Mouse (Mus musculus): Measurements from ENCODE around the gene Cox8a. TPM values are rescaled to one million over a fixed set of nuclear protein-coding genes. Genes with fewer than 3 reads are reported as not detected.

Cox8a gene
- 508 and 528 TPM in 2 replicates for polyA plus RNA-seq (2012; rRNA removed)

DNA sequence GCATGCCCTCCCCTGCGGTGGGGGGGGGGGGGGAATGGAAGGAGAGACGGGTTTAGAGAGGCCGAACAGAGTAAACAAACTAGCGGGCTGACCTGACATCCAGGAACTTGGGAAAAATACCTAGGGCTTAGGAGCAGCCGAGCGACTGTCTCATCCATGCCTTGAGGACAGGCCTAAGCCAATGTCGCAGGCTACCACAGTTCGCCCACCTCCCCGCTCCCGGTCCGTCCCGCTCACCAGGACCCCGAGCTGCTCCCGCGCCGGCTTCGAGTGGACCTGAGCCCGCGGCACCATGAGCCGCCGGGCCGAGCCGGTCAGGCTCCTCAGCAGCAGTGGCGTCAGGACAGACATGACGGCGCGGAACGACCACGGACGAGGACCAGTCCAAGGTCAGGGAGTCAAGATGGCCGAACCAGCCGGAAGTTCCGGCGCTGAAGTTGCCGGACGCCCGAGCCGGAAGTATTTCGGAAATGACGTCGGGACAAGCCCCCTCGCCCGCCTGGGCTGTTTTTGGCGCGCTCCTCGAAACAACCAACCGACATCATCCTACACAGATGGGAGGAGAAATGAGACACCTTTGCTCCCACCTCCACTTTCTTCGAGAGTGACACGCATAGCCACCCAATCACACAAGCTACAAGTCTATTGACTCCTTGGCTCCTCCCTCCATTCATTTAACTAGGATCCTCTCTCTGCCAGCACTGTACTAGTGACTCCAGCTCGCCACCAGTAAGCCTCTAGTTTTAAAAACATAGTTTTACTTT lies at the start of gene Cox8a:
Gene Cox8a (minus strand): TSS at position 455 of the 764 bp plus-strand sequence.
- peak; percentile 84 for DNase-seq (ENCODE audit: low spot score)

DNA sequence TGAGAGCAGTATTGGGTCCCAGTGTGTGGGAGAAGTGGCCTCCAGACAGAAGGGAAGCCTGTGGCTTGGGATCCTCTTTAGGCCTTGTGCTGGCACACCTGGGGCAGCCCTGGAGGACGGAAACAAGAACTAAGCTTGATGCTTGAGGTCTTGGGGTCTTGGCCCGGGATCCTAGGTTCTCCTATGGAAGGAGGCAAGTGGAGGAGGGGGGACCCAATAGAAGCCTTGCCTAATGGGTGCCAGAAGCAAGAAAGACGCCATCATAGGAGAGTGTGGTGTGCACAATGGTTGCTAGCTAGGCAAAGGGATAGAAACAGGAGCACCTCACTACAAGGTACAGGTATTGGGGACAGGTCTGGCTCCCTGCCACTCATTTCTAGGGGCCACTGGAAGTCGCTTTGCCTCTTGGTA lies 49.0 kb upstream of the Cox8a start:
- DNase-seq (ENCODE audit: low spot score) = no peak

DNA sequence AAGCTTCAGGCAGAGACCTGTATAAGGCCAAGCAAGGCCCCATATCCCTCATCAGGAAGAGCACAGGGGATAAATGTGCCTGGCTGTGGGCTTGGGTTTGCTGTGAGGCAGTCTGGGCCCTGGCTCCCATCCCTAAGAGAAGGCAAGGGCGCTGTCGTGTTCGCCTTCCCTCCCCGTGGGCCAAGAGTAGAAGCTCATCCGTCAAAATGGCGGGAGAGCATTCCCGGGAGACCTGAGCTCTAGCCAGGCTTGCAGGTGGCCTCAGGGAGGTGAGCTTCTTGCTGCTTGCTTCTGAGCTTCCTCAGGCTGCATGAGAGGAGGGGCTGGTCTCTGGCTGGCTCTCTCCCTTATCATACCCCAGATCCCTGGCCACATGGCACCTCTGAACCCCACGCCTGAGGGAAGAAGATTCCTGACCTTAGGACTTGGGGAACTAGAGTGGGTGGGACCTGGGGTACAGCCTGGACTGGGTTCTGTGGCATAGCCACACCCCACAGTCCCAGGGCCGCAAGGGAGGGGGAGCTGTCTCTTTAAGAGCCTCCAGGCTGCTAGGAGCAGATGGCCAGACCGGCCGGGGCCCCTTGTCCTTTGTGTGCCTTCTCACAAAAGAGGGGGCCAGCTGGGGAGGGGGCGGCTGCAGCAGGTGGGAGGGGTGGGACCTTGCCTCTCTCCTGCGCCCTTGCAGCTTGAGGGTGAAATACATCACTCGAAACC lies 48.2 kb upstream of the Cox8a start:
- DNase-seq (ENCODE audit: low spot score) = no peak

DNA sequence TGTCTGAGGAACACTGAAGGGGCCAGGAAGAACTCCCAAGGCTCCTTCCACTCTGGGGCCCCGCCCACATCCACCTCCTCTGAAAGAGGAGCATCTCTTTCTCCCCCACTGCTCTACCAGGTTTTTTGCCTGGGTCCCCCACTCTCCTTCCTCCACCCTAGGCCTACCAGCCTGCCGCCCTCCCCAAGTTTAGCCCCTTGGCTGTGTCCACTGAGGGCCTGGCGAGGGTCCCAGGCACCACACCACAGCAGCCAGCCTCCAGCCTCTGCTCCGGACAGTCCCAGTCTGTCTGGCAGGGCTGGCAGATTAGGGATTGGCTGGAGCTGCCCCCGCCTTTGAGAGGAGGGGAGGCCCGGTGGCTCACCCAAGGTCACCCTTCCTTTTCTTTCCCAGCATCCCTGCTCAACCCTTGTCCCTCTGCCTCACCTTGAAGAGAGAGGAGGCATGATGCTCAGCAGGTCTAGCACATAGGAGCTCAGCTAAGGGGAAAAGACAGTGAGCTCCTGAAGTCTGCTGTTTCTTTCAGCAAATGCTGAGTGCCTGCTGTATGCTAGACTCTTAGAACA lies 47.4 kb upstream of the Cox8a start:
- no peak for DNase-seq (ENCODE audit: low spot score)

DNA sequence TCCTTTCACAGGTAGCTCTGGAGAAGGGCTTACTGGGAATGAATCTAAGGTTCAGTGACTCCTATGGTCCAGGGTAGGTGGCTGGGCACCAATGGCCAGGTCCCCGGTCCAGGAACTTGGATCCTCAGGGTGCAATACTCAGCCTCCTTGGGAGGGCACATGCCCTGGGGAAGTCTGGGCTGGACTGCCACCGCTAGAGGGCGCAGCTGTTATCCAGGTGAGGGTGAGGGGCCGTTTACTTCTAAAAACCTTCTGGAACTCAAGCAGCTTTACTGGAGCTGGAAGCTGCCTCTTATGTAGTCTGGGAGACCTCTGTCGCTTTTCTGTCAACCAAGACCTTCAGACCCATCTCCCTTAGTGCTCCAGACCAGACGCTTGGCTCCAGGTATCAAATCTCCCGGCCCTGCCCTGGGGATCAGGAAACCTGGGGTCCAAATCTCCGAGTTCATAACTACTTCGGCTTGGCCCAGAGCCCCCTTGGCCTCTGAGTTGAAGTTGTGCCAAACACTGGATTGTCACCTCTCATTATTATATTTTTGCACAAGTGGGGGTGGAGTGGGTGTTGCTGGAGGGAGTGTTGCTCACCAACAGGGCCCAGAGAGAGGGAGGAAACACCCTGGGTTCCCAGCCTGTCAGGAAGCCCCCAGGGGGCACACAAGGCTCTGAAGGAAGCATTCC lies 46.8 kb upstream of the Cox8a start:
- peak; percentile 76 for DNase-seq (ENCODE audit: low spot score)

DNA sequence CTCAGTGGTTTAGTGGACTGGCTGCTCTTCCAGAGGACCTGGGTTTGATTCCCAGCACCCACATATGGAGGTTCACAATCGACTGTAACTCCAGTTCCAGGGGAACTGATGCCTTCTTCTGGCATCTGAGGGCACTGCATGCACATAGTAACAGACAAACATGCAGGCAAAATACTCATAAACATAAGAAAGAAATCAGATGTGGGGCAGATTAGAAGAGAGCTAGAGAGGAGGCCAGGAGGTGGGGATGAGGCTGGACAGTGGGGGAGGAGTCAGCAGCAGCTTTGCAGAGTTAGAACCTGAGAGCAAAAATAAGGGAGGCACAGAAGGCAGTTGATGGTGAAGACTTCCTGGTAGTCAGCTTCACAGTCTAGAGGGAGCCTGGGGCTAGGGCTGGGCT lies 45.2 kb upstream of the Cox8a start:
- DNase-seq (ENCODE audit: low spot score) = no peak

DNA sequence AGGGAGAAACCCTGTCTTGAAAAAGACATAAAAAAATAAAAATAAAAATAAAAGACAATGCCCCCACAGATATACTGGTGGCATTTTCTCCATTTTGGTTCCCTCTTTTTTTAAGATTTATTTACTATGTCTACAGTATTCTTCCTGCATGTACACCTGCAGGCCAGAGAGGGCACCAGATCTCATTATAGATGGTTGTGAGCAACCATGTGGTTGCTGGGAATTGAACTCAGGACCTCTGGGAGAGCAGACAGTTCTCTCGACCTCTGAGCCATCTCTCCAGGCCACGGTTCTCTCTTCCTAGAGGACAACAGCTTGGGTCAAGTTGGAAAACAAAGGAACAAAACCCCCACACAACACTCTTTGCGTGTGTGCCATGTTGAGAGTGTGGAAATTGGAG lies 44.5 kb upstream of the Cox8a start:
- DNase-seq (ENCODE audit: low spot score) = no peak

DNA sequence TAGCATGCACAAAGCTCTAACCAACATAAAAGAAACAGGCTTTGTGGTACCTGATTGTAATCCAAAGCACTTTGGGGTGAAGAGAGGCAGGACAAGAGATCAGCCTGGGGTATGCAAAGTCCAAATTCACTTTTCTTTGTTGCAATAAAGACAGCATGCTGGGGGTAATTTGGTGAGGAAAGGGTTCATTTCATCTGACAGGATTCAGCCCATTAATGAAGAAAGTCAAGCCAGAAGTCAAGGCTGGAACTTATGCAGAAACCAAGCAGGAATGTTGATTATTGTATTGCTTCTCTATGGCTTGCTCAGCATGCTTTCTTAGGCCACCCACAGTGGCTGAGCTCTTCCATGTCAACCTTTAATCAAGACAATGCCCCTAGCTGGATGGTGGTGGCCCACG lies 44.1 kb upstream of the Cox8a start:
- no peak for DNase-seq (ENCODE audit: low spot score)

DNA sequence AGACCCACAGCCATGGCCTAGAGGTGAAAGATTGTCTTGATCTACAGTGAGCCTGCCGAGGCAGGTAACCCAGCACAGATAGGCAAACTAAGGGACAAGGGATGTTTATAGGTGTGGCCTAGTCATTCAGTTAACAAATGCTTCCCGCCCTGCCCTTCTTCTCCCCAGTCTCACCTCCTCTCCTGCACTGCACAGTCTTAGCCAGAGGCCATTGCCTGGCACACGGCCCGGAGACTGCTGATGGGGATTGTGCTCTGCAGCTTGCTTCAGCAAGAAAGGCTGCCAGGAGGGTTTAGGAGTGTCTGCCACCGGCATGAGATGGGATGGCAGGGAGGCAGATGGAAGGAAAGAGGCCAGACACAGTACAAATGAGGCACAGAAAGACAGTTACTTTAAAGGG lies 40.5 kb upstream of the Cox8a start:
- no peak for DNase-seq (ENCODE audit: low spot score)

DNA sequence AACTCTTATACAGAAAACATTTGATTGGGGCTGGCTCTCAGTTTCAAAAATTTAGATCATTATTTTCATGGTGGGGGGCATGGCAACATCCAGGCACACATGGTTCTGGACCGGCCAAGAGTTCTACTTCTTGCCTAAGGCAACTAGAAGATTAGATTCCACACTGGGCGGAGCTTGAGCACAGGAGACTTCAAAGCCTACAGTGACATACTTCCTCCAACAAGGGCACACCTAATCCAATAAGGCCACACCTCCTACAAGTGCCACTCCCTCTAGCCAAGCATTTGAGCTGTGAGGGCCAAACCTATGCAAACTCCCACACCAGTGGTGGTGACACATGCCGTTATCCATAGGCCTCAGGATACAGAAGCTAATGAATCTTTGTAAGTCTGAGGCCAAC lies 28.6 kb upstream of the Cox8a start:
- no peak for DNase-seq (ENCODE audit: low spot score)

DNA sequence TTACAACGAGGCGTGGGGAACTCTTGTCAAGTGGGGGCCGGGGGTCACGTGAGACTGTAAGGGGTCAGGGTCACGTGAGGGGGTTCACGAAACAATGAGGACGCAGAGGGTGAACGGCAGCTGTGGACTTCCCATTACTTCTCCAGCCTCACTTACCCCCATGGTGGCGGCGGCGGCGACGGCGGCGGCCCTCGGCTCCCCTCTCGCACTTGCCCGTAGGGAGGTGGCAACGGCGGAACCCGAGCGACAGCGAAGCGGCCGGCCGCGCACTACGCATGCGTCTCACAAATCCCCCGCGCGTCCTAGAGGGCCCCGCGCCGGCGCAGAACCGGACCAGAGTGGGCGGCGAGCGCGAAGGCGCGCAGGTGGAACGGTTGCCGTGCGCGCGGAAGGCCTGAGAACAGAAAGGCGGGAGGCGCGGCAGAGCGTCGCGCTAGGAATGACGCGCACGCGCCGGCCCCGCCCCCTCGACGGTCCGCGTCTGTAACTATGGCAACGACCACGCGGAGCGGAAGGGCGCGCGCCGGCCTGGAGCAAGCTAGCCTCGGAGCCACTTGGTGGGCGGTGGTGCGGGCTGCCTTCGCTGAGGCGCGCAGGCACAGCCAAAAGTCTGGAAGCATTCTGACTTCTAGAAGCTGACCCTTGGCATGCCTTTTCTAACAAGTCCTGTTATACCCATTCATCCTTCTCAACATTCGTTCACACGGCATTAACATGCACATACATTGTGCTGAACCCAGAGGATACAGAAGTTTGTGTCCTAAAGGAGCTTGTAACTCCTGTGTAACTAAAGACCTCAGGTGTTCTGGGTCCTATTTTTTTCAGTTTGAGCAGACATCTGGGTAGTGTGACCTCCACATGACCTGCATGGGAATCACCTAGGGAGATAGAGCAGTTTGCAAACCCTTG lies 23.6 kb upstream of the Cox8a start, which contains the start of gene Naa40:
Gene Naa40 (minus strand): TSS at position 402 of the 909 bp plus-strand sequence.
- peak; percentile 79 for DNase-seq (ENCODE audit: low spot score)

DNA sequence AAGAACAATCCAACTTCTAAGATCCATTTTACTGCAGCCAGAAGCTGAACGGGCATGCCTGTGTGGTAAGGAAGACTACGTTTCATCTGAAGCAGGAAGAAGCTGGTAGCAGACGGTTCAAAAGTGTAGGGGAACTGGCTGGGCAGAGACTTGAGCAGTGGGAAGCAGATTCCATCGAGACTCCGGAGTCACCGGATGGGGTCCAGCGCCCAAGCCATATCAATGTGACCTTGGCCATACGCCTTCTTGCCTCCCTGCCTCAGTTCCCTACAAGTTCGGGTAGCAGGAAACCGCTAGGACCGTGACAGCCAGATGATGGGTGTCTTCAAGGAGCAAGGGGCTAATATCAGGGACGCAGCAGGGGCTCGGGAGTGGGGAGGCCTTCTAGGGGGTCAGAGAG lies 22.9 kb upstream of the Cox8a start:
- DNase-seq (ENCODE audit: low spot score) = no peak

DNA sequence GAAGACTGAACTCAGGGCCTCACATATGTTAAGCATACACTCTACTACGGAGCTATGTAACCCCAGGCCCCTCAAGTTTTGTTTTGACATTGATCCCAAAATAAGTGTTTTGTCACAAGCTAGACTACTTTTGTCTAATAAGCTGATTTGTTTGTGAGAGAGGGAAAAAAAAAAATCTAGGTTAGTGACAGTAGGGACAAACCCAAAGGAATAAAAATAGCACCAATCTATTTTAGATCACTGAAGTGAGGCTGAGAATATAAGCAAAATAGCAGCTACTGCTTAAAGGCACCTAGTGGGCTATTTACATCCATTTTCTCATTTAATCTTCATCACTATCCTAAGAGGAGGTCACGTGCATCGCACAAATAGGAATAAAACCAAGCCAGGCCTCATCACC lies 22.2 kb upstream of the Cox8a start:
- DNase-seq (ENCODE audit: low spot score) = no peak

DNA sequence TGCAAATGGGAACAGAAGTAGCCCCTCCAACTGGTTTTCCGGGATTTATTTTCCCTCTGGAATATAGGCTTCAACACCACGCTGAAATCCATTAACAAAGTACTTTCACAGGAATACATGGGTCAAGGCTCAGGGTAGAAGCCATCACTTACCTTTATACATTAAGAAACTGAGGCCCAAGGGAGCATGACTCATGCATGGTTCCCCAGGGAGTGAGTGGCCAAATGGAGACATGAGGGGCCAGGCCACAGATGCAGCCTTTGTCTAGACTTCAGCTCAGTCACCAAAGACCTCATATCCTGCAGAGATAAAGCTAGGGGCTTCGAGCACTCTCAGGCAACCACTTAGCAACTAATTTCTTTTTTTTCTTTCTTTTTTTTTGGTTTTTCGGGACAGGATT lies 19.3 kb upstream of the Cox8a start:
- no peak for DNase-seq (ENCODE audit: low spot score)

DNA sequence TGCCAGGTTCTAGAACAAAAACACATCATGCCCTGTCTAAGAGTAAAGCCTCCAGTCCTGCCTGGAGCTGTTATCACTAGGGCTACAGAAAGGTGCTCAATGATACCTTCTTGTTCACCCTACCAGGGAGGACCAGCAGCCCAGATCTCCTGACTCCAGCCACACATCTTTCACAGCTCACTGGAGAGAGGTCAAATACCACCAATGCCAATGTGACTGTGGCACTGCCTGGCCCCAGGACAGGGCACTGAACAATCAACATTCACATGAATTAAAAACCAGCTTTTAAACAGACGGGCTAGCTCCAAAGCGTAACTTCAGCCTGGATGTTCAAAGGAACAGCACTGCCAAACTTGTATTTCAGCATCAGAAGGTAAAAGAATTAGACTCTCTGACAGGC lies 18.6 kb upstream of the Cox8a start:
- no peak for DNase-seq (ENCODE audit: low spot score)

DNA sequence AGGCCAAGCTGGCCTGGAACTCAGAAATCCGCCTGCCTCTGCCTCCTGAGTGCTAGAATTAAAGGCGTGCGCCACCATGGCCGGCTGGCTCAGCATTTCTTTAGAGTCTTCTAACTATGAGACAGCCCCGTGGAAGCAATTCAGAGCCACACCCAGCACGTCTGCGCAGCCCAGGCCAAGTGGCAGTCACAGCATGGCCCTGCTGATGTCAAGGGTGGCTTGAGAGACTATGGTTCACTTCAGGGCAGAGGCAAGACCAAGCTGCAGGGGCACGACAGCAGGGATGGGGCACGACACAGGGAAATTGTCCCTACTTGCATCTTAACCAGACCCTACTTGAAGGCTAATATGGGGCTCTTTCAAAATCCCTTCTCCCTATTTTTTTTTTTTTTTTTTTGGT lies 18.0 kb upstream of the Cox8a start:
- DNase-seq (ENCODE audit: low spot score) = no peak

DNA sequence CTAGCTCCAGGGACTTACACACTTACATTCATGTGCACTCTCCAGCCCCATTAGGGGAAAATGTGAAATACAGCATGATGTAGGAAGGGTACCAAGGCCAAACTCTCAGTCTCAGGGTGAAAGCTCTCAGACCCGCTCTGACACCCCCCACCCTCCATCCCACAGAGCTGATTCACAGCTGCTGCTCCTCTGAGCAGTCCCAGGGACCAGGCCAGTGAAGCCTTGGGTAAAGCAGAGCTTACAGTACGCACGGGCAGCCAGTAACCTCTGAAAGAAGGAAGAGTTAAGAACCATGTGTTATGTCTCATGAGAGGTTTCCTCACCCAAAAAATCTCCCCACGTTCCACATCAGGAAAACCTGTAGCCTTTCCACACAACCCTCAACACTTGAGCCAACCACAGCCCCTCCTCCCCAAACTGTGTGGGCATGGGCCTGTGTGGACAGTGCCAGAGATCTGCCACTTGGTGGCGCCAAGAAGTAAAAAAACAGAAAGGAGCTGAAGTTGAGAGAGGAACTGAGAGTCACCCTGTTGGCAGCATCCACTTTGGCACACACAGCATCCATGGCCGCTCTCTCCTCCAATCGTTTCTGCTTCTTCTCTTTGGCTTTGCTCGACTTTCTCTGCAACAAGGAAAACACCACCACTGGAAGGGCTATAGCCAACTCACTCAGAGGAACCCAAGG lies 17.3 kb upstream of the Cox8a start:
- peak; percentile 49 for DNase-seq (ENCODE audit: low spot score)

DNA sequence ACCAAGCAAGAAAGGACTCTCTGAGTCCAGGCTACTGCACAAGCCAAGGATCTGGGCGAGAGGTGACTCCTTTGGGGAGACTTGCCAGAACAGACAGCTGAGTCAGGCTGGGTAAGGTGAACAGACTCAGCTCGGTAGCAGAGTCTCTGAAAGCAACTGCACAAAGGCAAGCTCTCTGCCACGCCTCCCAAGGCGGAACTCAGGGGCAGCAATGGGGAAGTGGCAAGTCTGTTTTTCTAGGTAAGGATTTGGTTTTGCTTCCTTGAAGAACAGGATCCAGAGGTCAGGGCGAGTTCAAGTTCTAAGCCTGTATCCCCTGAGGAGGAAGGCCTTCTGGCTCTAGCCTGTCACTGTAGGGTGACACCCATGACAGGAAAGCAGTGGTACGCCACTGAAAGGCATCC lies 9.1 kb upstream of the Cox8a start:
- no peak for DNase-seq (ENCODE audit: low spot score)

DNA sequence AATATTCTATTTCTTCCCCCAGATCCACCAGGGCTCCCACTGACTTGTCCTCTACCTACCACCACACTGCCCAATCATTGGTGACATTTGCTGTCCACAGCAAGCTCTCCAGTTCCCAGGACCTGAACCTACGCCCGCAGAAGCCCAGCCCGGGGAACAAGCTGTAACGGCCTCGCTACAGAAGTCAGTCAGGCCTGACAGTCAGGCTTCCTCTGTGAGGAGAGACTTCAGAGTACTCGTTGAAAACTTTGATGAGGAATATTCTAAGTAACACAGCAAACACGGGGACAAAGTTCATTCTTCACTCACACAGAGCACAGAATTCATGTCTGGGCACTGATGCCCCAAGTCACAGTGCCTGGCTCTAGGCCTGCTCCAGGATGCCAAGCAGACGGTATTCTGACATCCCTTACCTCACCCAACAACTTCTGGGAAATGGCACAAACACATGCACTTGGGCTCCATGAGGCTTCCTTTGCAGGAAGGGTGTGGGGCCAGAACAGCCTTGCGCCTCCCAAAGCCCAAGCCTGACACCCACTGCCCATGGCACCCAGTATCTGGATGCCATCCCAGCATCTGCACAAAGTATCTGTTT lies 7.8 kb upstream of the Cox8a start:
- DNase-seq (ENCODE audit: low spot score) = no peak

DNA sequence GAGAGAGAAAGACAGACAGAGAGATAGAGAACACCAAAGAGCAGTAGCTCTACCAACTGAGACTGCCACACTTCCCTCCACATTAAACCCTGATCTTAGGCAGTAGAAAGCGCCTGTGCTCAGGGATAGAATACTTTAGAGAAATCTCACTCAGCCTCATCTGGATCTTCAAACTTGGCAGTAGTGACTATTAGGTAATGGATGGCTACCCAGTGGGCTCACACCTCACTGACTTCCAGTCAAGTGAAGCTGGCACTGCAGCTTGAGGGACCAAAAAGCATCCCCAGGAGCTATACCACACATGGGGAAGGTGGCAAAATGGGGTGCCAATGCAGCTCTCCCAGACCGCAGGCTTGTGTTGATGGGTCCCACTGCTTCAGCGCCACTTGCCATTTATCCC lies 6.8 kb upstream of the Cox8a start:
- no peak for DNase-seq (ENCODE audit: low spot score)

All from urinary bladder, adult 2 months (tissue).